Mouse (Mus musculus): ENCODE measurements around the gene Scube2. TPM values are rescaled to one million over a fixed set of nuclear protein-coding genes. Genes with fewer than 3 reads are reported as not detected.
A peak's percentile ranks its signal among the peaks of the same experiment; 100 is the strongest.

Gene Scube2
- total RNA-seq, 2 experiments from 2014 or later = not detected

DNA sequence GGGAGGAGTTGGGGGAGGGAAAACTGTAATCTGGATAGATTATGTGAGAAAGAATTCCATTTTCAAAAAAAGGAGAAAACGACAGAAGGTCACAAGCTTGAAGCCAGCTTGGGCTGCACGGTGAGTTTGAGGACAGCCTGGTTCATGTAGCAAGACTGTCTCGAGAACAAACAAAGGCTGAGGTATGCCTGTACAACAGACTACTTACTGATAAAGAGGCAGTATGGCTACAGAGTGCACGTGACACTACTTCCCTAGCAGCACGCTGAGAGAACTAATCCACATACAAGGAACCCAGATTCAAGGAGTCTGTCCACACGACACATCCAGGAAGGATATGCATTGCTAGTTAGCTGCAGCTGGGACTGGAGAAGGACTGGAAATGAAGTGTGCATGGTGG lies 6.1 kb downstream of the Scube2 start:
- 0 out of 2 replicates have a peak, but pooled peaks have one; percentile 28 for ATAC-seq (replicated peaks; ENCODE audit: low FRiP score, low TSS enrichment, poor library complexity, severe bottlenecking)

DNA sequence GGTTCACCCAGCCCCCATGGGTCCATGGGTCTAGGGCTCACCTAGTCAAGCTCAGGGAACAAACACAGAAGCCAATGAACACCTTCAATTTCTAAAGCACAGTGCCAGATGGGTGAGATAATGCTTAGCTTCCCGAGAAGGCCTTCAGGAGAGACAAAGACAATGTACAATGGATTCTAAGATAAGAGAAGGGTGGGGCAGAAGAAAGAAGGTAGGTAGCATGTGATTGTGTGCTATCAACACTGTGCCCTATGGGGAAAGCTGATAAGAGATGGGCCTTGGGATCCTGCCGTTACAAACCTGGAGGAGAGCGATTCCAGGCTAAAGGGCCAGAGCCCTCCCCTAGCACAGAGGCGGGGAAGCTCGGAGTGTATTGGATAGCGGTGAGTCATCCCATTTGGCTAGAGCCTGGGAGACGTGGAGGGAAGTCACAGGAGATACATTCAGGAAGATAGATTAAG lies 12.7 kb downstream of the Scube2 start:
- peak; percentile 89 for ATAC-seq (replicated peaks; ENCODE audit: low FRiP score, low TSS enrichment, poor library complexity, severe bottlenecking)

GRCm38 (mm10) chr7:109852017-109852416 lies 13.5 kb downstream of the Scube2 start:
- no peak for ATAC-seq (replicated peaks; ENCODE audit: low FRiP score, low TSS enrichment, poor library complexity, severe bottlenecking)

GRCm38 (mm10) chr7:109850531-109850930 lies 14.9 kb downstream of the Scube2 start:
- no peak for ATAC-seq (replicated peaks; ENCODE audit: low FRiP score, low TSS enrichment, poor library complexity, severe bottlenecking)

DNA sequence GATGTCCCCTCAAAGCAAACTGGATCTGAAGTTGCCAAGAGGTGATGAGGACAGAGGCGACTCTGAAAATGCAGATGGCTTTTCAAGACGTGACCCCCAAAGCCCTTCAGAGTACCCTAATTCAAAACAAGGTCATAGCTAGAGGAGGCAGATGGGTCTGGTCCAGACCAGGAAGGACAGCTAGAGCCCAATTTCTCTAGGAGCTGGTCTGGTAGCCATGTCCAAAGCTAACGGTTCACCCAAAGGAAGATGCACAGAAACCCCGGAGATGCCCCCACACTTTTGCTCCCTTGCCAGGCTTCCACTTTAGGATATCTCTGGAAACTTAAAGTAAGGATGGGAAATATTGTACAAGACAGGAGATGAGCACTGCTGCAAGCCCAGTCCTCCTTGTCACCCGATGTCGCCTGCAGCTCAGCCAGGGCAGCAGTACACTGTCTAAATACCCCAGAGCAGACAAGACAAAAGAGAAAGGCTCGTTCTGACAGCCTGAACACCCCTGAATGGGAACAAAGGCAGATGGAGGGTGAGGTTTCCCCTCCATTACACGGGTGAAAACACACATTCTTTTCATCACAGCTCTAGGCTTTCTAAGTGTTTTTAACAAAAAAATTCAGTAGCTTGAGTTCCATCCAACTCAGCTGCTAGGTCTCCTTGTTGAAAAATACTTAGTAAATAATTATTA lies 15.6 kb downstream of the Scube2 start:
- ATAC-seq (replicated peaks; ENCODE audit: low FRiP score, low TSS enrichment, poor library complexity, severe bottlenecking) = no peak

DNA sequence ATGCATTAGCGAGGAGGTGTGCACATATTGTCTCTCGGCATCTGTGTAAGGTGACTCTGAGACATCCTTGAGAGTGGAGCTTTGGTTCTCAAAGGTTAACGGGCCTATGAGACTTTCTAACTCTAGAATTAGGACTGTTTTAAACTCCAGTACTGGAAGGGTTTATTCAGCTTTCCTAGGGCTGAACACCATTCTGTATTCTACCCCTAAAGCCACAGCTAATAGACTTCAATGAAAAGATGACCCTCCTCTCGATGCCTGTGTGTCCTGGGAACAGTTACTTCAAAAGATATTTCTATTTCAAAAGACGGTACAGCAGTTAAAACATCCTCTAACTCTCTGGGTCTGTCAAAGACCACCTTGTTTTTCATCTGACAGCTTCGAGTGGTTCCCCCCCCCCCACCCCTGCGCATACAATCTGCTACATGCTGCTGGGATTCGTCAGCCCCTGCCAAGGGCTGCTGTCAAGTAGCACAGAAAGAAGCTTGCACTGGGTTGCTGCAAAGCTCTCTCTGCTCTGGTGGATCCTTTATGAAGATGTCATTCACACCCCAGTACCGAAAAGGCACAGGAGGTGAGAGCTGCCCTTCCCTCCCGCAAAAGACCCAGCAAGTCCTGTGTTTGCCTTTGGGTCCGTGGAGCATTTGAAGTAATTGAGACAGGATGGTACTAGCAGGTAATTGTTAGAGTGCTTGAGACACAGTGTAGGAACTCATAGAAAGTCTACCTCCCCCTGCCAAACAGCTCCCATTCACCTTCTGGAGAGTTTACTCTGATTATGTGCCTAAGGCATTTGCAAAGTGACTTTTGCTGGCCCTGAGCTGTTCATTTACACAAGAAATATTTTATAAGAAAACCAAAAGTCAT lies 16.4 kb downstream of the Scube2 start:
- no peak for ATAC-seq (replicated peaks; ENCODE audit: low FRiP score, low TSS enrichment, poor library complexity, severe bottlenecking)

DNA sequence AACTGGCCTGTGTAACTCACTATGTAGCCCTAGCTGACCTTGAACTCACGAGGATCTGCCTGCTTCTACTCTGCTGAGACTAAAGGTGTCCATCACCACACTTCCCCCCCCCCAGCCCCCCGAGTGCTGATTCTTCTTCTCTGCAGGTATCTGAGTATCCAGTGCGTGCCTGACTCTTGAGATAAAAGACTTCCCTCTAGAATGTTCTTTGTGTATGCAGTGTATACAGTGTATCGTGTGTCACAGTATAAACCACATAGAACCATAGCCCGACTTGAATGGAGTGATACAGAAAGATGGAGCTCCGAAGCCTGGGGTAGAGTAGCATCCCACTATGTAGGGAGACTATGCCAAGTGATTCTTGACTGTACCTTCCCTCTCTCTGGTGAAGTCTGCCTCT lies 21.4 kb downstream of the Scube2 start:
- ATAC-seq (replicated peaks; ENCODE audit: low FRiP score, low TSS enrichment, poor library complexity, severe bottlenecking) = 0 out of 2 replicates have a peak, but pooled peaks have one; percentile 19

DNA sequence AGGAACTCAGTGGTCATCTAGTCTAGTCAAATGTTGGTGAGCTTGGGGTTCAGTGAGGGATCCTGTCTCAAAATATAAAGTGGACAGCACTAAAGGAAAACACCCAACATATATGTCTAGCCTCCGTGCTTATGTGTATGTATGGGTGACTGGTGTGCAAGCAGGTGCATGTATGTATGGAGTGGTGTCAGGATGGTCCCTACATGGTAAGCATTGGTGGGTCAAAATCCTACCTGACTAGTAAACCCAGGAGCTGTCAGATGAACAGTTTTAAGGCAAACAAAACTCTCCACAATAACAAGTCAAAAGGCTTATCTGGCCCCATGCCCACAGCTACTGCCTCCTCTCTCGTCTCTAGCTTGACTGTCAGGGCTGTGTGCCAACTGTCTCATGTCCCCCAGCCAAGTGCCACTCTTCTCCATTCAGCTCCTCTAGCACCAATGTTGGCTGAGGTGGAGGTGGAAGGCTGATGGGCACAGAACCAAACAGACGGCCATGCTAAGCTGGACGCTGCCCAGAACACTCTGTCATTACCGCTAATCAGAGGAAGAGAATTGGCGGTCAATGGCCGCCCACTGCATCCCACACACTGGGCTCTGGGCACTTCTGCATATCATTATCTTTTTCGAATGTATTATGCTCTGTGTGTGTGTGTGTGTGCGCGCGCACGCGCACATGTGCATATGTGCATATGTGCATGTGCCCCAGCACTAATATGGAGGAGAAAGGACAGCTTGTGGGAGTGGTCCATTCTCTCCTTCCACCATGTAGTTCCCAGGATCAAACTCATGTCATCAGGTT lies 23.7 kb downstream of the Scube2 start:
- ATAC-seq (replicated peaks; ENCODE audit: low FRiP score, low TSS enrichment, poor library complexity, severe bottlenecking) = peak; percentile 46

- no peak for ATAC-seq (replicated peaks; ENCODE audit: low FRiP score, low TSS enrichment, poor library complexity, severe bottlenecking)
Measured at GRCm38 (mm10) chr7:109841031-109841430, 24.4 kb downstream of the Scube2 start.

DNA sequence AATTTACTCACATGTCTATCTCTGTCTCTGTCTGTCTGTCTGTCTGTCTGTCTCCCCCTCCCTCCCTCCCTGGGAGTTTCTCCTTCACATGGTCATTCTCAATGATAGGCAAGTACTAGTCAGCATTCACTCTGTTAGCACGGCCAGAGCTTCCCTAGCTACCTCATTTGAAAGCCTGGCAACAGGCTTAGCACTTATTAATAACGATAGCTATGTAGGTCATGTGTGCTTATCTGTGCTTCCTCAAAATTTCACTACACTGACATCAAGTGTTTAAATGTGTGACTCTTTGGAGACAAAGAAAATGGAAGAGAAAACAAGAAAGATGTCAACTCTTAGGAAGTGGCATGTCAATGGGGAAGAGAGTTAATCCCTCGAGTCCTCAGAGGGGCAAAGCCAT lies 26.9 kb downstream of the Scube2 start:
- no peak for ATAC-seq (replicated peaks; ENCODE audit: low FRiP score, low TSS enrichment, poor library complexity, severe bottlenecking)

DNA sequence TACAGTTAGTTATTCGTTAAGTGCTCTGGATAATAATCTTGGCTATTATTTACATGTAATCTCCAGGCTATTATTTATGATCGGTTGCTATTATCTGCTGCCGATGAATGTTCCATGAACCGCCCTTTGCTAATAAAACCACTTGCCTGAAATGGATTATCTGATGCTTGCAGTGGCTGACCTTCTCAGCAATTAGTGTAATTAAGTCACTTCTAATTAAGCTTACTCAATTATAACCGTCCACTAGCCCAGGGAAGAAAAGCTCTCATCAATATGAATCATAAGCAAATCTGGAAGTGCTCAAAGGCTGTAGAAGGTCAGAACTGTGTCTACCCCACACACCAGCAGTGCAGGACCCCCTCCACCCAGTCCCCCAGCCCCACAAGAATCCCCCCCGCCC lies 27.8 kb downstream of the Scube2 start:
- ATAC-seq (replicated peaks; ENCODE audit: low FRiP score, low TSS enrichment, poor library complexity, severe bottlenecking) = no peak

GRCm38 (mm10) chr7:109834894-109835293 lies 30.6 kb downstream of the Scube2 start:
- ATAC-seq (replicated peaks; ENCODE audit: low FRiP score, low TSS enrichment, poor library complexity, severe bottlenecking) = no peak

GRCm38 (mm10) chr7:109831376-109831775 lies 34.1 kb downstream of the Scube2 start:
- ATAC-seq (replicated peaks; ENCODE audit: low FRiP score, low TSS enrichment, poor library complexity, severe bottlenecking) = no peak

DNA sequence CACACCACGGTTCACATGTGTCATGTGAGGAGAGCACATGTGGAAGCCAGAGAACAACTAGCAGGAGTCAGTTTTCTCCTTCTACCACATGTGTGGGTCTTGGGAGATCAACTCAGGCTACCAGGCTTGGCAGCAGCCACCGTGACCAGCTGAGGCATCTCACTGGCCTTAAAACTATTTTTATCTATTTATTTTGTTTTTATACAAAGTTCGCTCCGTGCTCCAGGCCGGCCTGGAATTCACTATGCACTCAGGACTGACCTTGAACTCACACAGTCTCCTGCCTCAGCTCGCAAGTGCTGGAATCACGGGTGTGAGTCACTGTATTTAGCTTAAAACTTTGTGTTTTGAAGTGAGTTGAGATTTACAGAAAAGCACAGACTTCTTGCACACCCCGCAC lies 38.6 kb downstream of the Scube2 start:
- no peak for ATAC-seq (replicated peaks; ENCODE audit: low FRiP score, low TSS enrichment, poor library complexity, severe bottlenecking)

- no peak for ATAC-seq (replicated peaks; ENCODE audit: low FRiP score, low TSS enrichment, poor library complexity, severe bottlenecking)
Measured at GRCm38 (mm10) chr7:109825293-109825692, 40.2 kb downstream of the Scube2 start.

DNA sequence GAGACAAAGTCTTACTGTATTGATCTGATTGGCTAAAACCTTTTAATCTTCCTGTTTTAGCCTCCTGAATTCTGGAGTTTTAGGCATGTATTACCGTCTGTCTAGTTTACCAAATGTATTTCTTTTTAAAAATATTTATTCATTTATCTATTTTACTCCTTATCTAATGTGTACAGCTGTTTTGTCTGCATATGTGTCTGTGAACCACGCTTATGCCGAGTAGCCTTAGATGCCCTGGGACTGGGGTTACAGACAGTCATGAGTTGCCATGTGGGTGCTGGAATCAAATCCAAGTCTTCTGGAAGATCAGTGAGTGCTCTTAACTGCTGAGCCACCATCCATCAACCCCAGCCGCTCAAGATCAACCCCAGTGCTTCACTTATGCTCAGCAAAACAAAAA lies 46.9 kb downstream of the Scube2 start:
- ATAC-seq (replicated peaks; ENCODE audit: low FRiP score, low TSS enrichment, poor library complexity, severe bottlenecking) = peak; percentile 66

- ATAC-seq (replicated peaks; ENCODE audit: low FRiP score, low TSS enrichment, poor library complexity, severe bottlenecking) = peak; percentile 93
Measured at GRCm38 (mm10) chr7:109817954-109818353, 47.5 kb downstream of the Scube2 start.

- ATAC-seq (replicated peaks; ENCODE audit: low FRiP score, low TSS enrichment, poor library complexity, severe bottlenecking) = no peak
Measured at GRCm38 (mm10) chr7:109813330-109814140, 51.9 kb downstream of the Scube2 start.
